Mouse (Mus musculus) hindbrain, embryonic 10.5 days (tissue): ENCODE data around the gene Gtpbp8. TPM values are rescaled to one million over a fixed set of nuclear protein-coding genes. Genes with fewer than 3 reads are reported as not detected.

Experiments used
- DNase-seq: peaks from one replicate; pipeline ENCODE4 v3.0.0-alpha.2; 2017; ENCODE audit warnings: low spot score
- H3K27ac ChIP-seq: fragments of 300-500 bp; sonication (generic); 2 replicates; pipeline ENCODE4 v1.5.1; 2016; ENCODE audit warnings: mild to moderate bottlenecking, moderate library complexity
- H3K27me3 ChIP-seq: fragments of 300-500 bp; sonication (generic); 2 replicates; pipeline ENCODE4 v1.6.1; 2016; ENCODE audit warnings: mild to moderate bottlenecking; ENCODE audit not compliant: poor library complexity, insufficient read depth, severe bottlenecking
- H3K36me3 ChIP-seq: fragments of 300-500 bp; sonication (generic); 2 replicates; pipeline ENCODE4 v1.6.1; 2016; ENCODE audit warnings: mild to moderate bottlenecking, moderate library complexity
- H3K4me1 ChIP-seq: fragments of 300-500 bp; sonication (generic); replicated peaks from 2 replicates; pipeline ENCODE4 v1.6.1; 2016; ENCODE audit warnings: mild to moderate bottlenecking
- H3K4me3 ChIP-seq: fragments of 300-500 bp; sonication (generic); 2 replicates; pipeline ENCODE4 v1.5.1; 2016; ENCODE audit warnings: mild to moderate bottlenecking, moderate library complexity
- H3K9me3 ChIP-seq: fragments of 300-500 bp; sonication (generic); 2 replicates; pipeline ENCODE4 v1.6.1; 2016; ENCODE audit warnings: mild to moderate bottlenecking, moderate library complexity
- WGBS: fragments of 180-500 bp; shearing (Covaris S2); methylation state at CpG from one replicate; pipeline ENCODE4 v1.1.7; 2016; 5-methylcytosine and 5-hydroxymethylcytosine counted together
- polyA plus RNA-seq: library from polyadenylated mRNA; unstranded; fragments of >200 nt; fragmentation: Nextera tagmentation; extraction: Ambion mirVana; gene quantifications from 2 replicates; pipeline ENCODE4 v1.2.1, GENCODE M21; 2016

The Gtpbp8 gene
- polyA plus RNA-seq, 1 experiment from 2014 or later: 27.7 TPM

DNA sequence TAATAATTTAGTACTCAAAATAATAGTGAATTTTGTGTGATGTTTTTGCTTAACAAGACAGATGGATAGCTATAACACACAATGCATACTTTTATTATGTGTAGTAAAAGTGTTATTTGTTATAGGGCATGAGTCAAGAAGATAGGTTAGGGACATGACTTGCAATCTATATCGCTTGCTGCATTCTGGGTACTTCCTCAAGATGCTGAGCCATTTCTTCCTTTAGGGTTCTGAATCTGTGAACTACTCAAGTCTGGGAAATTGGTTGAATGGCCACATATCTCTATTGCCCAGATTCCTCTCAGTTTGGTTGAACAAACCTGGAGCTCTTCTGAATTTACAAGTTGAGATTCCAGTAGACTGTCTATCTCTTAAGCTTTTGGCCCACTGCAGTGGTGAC lies 53.6 kb downstream of the Gtpbp8 start:
- 98% methylated on average over 1 of the region's 1 CpGs for WGBS
- no peak for DNase-seq
- H3K9me3 ChIP-seq: no peaks in the 10 kb centered on the region
- no peak overlapping the region for H3K4me3 ChIP-seq
- no peaks in the 10 kb centered on the region for H3K27me3 ChIP-seq
- H3K4me1 ChIP-seq: peaks cover 38% of the 10 kb centered on the region
- no peaks in the 10 kb centered on the region for H3K36me3 ChIP-seq
- H3K27ac ChIP-seq: no peak overlapping the region

DNA sequence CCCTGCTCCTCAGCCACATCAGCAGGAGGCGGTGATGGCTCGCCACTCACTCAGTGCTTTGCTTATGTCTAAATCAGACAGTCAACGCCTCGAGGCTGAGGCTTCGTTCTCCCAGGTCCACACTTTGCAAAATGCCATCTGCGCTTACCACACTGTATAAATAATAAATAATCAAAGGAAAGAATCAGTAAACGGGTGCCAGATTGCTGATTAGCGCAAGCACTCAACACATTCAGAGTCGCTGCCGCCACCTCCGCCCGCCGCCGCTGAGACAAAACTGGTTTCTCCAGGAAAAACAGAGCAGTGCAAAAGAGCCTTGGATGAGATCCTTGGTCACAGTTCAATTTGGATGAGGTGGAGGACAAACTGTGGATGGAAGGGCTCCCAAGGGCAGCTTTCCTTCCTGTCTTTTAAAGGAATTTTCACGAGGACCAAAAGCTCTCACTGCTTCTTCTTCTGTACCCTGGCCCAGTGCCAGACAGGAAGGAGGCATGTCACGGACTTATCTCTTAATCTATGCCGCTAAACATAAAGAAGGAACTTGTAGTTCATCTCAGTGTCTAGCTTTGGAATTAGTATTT lies 54.5 kb downstream of the Gtpbp8 start:
- Histone ChIP-seq H3K36me3 (no peaks in the 10 kb centered on the region), H3K27me3 (no peaks in the 10 kb centered on the region), H3K4me1 (peaks cover 47% of the 10 kb centered on the region), H3K4me3 (no peak overlapping the region), H3K9me3 (no peaks in the 10 kb centered on the region), H3K27ac (peak overlapping the region; percentile 56)
- no peak for DNase-seq
- 72% methylated on average over 17 of the region's 17 CpGs for WGBS

GRCm38 (mm10) chr16:44691066-44691465 lies 55.1 kb downstream of the Gtpbp8 start:
- Histone ChIP-seq H3K4me3 (no peak overlapping the region), H3K4me1 (peaks cover 49% of the 10 kb centered on the region), H3K9me3 (no peaks in the 10 kb centered on the region), H3K36me3 (no peaks in the 10 kb centered on the region), H3K27ac (peak overlapping the region; percentile 31; the same call in 1 of the 2 replicates), H3K27me3 (no peaks in the 10 kb centered on the region)
- no peak for DNase-seq
- 68% methylated on average over 2 of the region's 2 CpGs for WGBS

DNA sequence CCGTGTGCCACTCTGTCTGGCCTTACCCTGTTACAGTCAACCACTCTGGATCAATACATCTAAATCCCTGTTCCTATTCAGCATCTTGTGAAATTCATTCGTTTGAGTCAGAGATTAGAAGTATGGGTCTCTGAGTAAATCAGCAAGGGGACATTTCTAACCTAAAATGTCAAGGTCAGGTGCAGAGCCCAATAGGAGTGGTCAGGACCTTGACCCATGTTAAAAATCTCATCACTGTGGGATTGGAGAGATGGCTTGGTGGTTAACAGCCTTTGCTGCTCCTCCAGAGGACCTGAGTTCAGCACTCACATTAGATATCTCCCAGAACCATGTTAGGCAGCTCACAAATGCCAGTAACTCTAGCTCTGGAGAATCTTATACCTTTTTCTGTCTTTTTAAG lies 55.7 kb downstream of the Gtpbp8 start:
- no peak for DNase-seq
- Histone ChIP-seq H3K4me3 (no peak overlapping the region), H3K27me3 (no peaks in the 10 kb centered on the region), H3K27ac (peak overlapping the region; percentile 9; the same call in 1 of the 2 replicates), H3K9me3 (no peaks in the 10 kb centered on the region), H3K36me3 (no peaks in the 10 kb centered on the region), H3K4me1 (peaks cover 51% of the 10 kb centered on the region)
- WGBS: 84% methylated on average over 2 of the region's 2 CpGs

GRCm38 (mm10) chr16:44688507-44688906 lies 57.7 kb downstream of the Gtpbp8 start:
- H3K36me3 ChIP-seq: no peaks in the 10 kb centered on the region
- H3K4me3 ChIP-seq: peak overlapping the region; percentile 40
- H3K9me3 ChIP-seq: no peaks in the 10 kb centered on the region
- DNase-seq: peak; percentile 62
- peak overlapping the region; percentile 88 for H3K27ac ChIP-seq
- H3K4me1 ChIP-seq: peaks cover 67% of the 10 kb centered on the region
- 1% methylated on average over 4 of the region's 4 CpGs for WGBS
- no peaks in the 10 kb centered on the region for H3K27me3 ChIP-seq

GRCm38 (mm10) chr16:44687719-44688420 lies 58.3 kb downstream of the Gtpbp8 start:
- no peaks in the 10 kb centered on the region for H3K9me3 ChIP-seq
- H3K4me3 ChIP-seq: peak overlapping the region; percentile 40
- no peaks in the 10 kb centered on the region for H3K36me3 ChIP-seq
- peaks cover 67% of the 10 kb centered on the region for H3K4me1 ChIP-seq
- 2% methylated on average over 18 of the region's 18 CpGs for WGBS
- DNase-seq: peak; percentile 53
- no peaks in the 10 kb centered on the region for H3K27me3 ChIP-seq
- peak overlapping the region; percentile 88 for H3K27ac ChIP-seq

- H3K9me3 ChIP-seq: peaks cover 5% of the 10 kb centered on the region
- H3K4me1 ChIP-seq: peaks cover 67% of the 10 kb centered on the region
- 30% methylated on average over 20 of the region's 20 CpGs for WGBS
- peak; percentile 82 for DNase-seq
- peak overlapping the region; percentile 40 for H3K4me3 ChIP-seq
- no peaks in the 10 kb centered on the region for H3K27me3 ChIP-seq
- peak overlapping the region; percentile 88 for H3K27ac ChIP-seq
- 0 out of 2 replicates have a peak, but pooled peaks cover 2% of the 10 kb centered on the region for H3K36me3 ChIP-seq
Measured at GRCm38 (mm10) chr16:44686991-44687718, 59.0 kb downstream of the Gtpbp8 start.

Other genes starting within 250 kb of the Gtpbp8 start
- gene Boc, start 187.5 kb downstream of the Gtpbp8 start, polyA plus RNA-seq: 36.0 and 43.9 TPM in 2 replicates
- 8.8 and 14.9 TPM in 2 replicates for gene Nepro, start 22.1 kb downstream of the Gtpbp8 start, polyA plus RNA-seq
- gene Cd200r1, start 19.4 kb upstream of the Gtpbp8 start, polyA plus RNA-seq: 0.50 and 0.78 TPM in 2 replicates
- not detected in 2 replicates for gene Cd200r4, start 65.4 kb upstream of the Gtpbp8 start, polyA plus RNA-seq
- not detected in 2 replicates for gene Cd200r2, start 120.7 kb upstream of the Gtpbp8 start, polyA plus RNA-seq
- not detected in 2 replicates for gene Cd200r3, start 197.3 kb upstream of the Gtpbp8 start, polyA plus RNA-seq